Mouse (Mus musculus) spleen, adult 2 months (tissue): ENCODE measurements at regions not wholly inside any gene's neighbourhood (a gene's known extent, or its start where the extent isn't known, plus 50 kb on each side); places are given as distances from the start of the nearest gene placed in this dataset.
"Not testable (repeated sequence)": the region's sequence is repeated elsewhere in the genome, so short reads cannot be mapped to it uniquely, and the experiment has no call there.

Experiments used
- CTCF ChIP-seq: fragments of 200-500 bp; IDR thresholded peaks from 2 replicates; pipeline ENCODE4 v1.5.1; 2011; ENCODE audit warnings: mild to moderate bottlenecking, inconsistent platforms; ENCODE audit not compliant: insufficient read depth, insufficient read length, insufficient replicate concordance; ENCODE audit errors: extremely low read depth
- POLR2A ChIP-seq: fragments of 200-500 bp; IDR thresholded peaks from 2 replicates; pipeline ENCODE4 v1.6.1; 2011; ENCODE audit warnings: low read depth, low read length, inconsistent platforms

DNA sequence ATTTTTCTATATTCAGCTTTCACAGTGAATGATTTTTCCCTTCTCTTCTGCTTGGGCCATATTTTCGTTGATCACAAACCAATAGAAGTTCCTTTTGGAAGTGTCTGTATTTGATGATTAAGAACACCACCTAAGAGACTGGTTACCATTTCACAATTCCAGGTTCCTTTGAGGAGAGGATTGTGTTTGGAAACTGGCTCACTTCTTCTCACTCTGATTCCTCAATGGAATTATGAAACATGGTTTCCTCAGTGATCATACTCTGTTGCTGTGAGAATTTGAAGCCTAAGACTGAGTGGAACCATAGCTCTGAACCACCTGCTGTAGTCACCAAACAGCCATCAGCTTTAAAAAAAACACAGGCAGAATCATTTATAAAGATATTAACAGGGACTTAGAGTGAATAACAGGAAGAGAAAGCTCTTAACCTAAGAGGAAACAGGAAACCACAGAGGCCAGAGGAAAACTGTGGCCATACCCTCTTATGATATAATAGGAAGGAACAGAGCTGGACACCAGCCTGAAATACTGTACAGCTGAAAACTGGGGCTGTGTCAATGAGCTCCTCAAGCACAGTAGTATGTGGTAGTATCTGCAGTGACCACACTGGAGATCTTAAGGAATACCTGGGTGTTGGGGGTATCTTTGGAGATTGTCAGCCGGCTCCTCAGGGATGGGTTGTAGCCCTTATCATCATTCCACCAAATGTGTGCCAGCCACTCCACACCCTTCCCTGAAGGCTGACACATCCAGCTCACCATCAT is 528.6 kb upstream of the Zfp386 start:
- not testable (repeated sequence) for TF ChIP-seq CTCF, POLR2A
